Mouse (Mus musculus): Measurements from ENCODE around the gene Sgtb. TPM values are rescaled to one million over a fixed set of nuclear protein-coding genes. Genes with fewer than 3 reads are reported as not detected.

The Sgtb gene
- polyA plus RNA-seq (2015; fragmentation: Nextera tagmentation; extraction: Ambion mirVana), result 4.9 and 5.3 TPM in 2 replicates

DNA sequence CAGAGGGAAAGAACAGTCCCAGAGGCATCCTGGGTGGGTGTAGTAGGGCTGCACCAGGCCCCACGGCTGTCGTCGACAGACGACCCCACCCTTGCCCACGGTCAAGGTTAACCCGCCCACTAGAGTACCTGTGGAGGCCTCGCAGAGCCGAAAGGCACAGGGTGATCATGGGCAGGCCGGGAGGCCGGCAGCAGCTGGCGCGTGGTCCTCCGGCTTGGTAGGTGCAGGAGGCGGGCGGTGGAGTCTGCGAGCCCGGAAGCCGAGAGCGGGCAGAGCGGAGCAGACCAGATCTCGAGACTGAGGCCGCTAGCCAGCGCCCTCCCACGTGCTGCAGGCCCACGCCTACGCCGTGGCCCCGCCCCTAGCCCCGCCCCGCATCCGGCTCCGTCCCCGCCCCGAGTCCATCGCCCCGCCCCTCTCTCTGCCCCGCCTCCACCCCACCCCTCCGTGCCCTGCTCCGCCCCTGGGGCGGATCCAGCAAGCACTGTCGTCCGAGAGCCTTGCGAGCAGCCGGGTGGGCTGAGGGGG lies at the start of gene Sgtb, which contains the start of gene Nln:
Gene Sgtb, plus strand, starts transcription at position 454 of the 528 bp plus-strand sequence.
Gene Nln, minus strand, starts transcription at position 327 of the 528 bp plus-strand sequence.
- WGBS, result 0% methylated on average over 37 of the region's 44 CpGs
- Histone ChIP-seq H3K4me1 (ENCODE audit: control insufficient read depth, insufficient read depth, low read length) (peaks cover 3% of the 10 kb centered on the region; the same call in 1 of the 2 replicates), H3K4me3 (replicated peaks; ENCODE audit: low read length) (peak within 1 kb of the TSS; percentile 77), H3K27me3 (ENCODE audit: control insufficient read depth, insufficient read depth, low read length) (no peaks in the 10 kb centered on the region), H3K4me2 (ENCODE audit: low read depth, low read length) (peak within 1 kb of the TSS; percentile 97), H3K36me3 (ENCODE audit: control insufficient read depth, insufficient read depth, low read length) (no peaks in the 10 kb centered on the region; the same call in 1 of the 2 replicates), H3K27ac (ENCODE audit: low read length) (peak within 1 kb of the TSS; percentile 76), H3K9ac (ENCODE audit: low read length) (peak within 1 kb of the TSS; percentile 83), H3K9me3 (replicated peaks; ENCODE audit: control insufficient read depth, low read length) (peaks cover 2% of the 10 kb centered on the region)
- ATAC-seq (ENCODE audit: insufficient read depth, low FRiP score), result peak; percentile 98

DNA sequence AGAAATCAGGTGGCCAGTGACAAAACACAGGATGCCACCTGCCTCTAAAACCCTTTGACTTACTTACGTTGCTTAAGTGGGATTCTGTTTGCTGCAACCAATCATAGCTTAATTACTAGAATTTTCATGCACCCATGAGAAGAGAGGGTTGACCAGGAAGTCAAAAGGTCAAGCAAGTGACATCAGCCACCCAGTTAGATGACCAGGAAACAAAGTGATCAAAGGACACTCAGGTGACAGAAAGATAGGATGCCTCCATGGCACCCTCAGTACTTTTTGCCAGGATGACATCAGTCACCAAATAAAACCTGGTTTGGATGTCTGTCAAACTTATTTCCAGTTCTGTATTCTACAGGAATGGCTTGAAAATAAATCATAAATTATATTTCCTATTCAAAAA lies 49.3 kb upstream of the Sgtb start:
- 68% methylated on average over 1 of the region's 1 CpGs for WGBS
- H3K36me3 ChIP-seq (ENCODE audit: control insufficient read depth, insufficient read depth, low read length), result no peaks in the 10 kb centered on the region
- H3K9ac ChIP-seq (ENCODE audit: low read length), result no peak overlapping the region
- H3K27me3 ChIP-seq (ENCODE audit: control insufficient read depth, insufficient read depth, low read length), result no peaks in the 10 kb centered on the region
- H3K4me3 ChIP-seq (replicated peaks; ENCODE audit: low read length), result no peak overlapping the region
- H3K9me3 ChIP-seq (replicated peaks; ENCODE audit: control insufficient read depth, low read length), result no peaks in the 10 kb centered on the region
- H3K4me2 ChIP-seq (ENCODE audit: low read depth, low read length), result no peak overlapping the region
- no peak for ATAC-seq (ENCODE audit: insufficient read depth, low FRiP score)
- H3K27ac ChIP-seq (ENCODE audit: low read length), result no peak overlapping the region
- H3K4me1 ChIP-seq (ENCODE audit: control insufficient read depth, insufficient read depth, low read length), result no peaks in the 10 kb centered on the region

DNA sequence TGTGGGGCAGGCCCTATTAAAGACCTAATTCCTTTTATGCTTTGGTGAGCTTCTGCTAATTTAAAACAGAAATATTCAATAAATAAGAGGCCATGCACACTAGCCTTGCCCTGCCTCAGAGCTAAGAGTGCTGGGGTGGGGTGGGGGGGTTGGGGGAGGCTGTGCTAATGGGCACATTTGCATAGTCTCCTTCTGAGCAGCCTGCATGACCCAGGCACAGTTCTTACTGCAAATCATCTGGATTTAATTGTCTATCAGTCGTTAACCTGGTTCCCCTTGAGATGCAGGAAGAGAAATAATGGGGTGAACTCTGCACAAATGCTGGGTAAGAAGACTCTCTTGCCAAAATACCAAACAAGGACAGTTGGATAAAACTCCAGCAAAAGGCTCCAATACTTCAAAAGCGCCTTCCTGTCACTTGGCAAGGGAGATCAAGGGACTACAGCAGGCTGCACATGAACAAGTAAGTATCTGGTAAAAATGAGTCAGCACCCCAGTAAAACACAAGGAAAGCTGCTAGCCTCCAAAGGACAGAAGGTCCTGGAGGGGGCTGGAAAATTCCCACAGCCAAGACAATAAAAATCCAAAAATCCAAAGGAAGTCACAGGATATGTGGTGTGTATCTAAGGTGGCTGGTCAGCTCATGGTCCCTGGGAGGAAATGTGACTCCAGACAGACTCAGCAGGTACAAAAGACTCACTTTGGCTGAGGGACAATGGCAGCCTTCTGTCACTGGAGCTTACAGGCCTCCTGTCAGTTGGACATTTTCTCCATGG lies 47.4 kb upstream of the Sgtb start:
- Histone ChIP-seq H3K9ac (ENCODE audit: low read length) (no peak overlapping the region), H3K4me1 (ENCODE audit: control insufficient read depth, insufficient read depth, low read length) (no peaks in the 10 kb centered on the region), H3K36me3 (ENCODE audit: control insufficient read depth, insufficient read depth, low read length) (no peaks in the 10 kb centered on the region), H3K9me3 (replicated peaks; ENCODE audit: control insufficient read depth, low read length) (no peaks in the 10 kb centered on the region), H3K27me3 (ENCODE audit: control insufficient read depth, insufficient read depth, low read length) (no peaks in the 10 kb centered on the region), H3K4me3 (replicated peaks; ENCODE audit: low read length) (no peak overlapping the region), H3K27ac (ENCODE audit: low read length) (no peak overlapping the region), H3K4me2 (ENCODE audit: low read depth, low read length) (no peak overlapping the region)
- ATAC-seq (ENCODE audit: insufficient read depth, low FRiP score), result no peak
- 85% methylated on average over 2 of the region's 2 CpGs for WGBS

DNA sequence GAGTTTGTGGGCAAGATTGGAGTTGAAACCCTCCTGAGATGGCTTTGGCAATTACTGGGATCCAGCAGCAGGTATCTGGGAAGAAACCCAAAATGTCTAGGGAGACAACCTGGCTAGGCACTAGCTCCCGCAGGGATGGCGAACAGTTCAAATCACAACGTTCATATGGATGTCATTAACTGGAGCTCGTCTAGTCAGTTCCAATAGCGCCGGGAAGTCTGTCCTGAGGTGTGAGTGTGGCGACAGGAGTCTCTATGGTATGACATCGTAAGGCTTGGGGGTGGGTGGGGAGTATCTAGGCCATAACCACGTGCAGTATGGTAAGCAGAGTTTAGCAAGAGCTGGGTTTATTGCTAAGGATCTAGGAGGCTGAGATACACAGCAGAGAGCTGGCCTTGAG lies 46.5 kb upstream of the Sgtb start:
- no peak overlapping the region for H3K4me3 ChIP-seq (replicated peaks; ENCODE audit: low read length)
- H3K27ac ChIP-seq (ENCODE audit: low read length), result no peak overlapping the region
- no peaks in the 10 kb centered on the region for H3K27me3 ChIP-seq (ENCODE audit: control insufficient read depth, insufficient read depth, low read length)
- H3K9ac ChIP-seq (ENCODE audit: low read length), result no peak overlapping the region
- no peaks in the 10 kb centered on the region for H3K9me3 ChIP-seq (replicated peaks; ENCODE audit: control insufficient read depth, low read length)
- no peaks in the 10 kb centered on the region for H3K4me1 ChIP-seq (ENCODE audit: control insufficient read depth, insufficient read depth, low read length)
- WGBS, result 86% methylated on average over 9 of the region's 9 CpGs
- no peaks in the 10 kb centered on the region for H3K36me3 ChIP-seq (ENCODE audit: control insufficient read depth, insufficient read depth, low read length)
- no peak overlapping the region for H3K4me2 ChIP-seq (ENCODE audit: low read depth, low read length)
- ATAC-seq (ENCODE audit: insufficient read depth, low FRiP score), result no peak

DNA sequence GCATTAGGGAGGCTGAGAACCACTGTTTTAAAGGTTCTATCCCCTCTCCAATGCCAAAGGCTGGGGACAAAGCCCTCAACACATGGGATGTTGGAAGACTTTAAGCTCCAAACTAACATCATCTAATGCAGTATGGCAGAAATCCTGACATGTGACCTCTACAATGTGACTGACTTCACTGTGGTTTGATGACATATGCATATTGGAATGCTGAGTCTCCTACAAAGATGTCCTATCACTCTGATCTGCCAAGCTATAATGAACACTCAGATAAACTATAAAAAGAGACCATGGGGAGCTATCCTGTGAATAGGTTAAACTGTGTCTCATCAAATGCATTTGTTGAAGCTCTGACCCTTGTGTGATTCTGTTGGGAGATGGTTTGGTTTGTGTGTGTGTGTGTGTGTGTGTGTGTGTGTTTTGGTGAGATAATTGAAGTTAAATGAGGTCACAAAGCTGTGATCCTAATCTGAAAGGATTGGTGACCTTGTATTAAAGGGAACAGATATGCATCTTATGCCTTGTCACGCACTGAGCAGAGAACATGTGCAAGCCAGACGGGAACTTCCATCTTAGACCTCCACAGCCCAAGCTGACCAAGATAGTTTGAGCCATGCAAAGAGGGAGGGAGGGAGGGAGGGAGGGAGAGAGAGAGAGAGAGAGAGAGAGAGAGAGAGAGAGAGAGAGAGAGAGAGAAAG lies 43.7 kb upstream of the Sgtb start:
- H3K4me1 ChIP-seq (ENCODE audit: control insufficient read depth, insufficient read depth, low read length), result no peaks in the 10 kb centered on the region
- no peaks in the 10 kb centered on the region for H3K36me3 ChIP-seq (ENCODE audit: control insufficient read depth, insufficient read depth, low read length)
- no peaks in the 10 kb centered on the region for H3K9me3 ChIP-seq (replicated peaks; ENCODE audit: control insufficient read depth, low read length)
- 76% methylated on average over 2 of the region's 2 CpGs for WGBS
- no peak overlapping the region for H3K4me2 ChIP-seq (ENCODE audit: low read depth, low read length)
- ATAC-seq (ENCODE audit: insufficient read depth, low FRiP score), result no peak
- H3K9ac ChIP-seq (ENCODE audit: low read length), result no peak overlapping the region
- no peak overlapping the region for H3K4me3 ChIP-seq (replicated peaks; ENCODE audit: low read length)
- no peaks in the 10 kb centered on the region for H3K27me3 ChIP-seq (ENCODE audit: control insufficient read depth, insufficient read depth, low read length)
- H3K27ac ChIP-seq (ENCODE audit: low read length), result no peak overlapping the region

DNA sequence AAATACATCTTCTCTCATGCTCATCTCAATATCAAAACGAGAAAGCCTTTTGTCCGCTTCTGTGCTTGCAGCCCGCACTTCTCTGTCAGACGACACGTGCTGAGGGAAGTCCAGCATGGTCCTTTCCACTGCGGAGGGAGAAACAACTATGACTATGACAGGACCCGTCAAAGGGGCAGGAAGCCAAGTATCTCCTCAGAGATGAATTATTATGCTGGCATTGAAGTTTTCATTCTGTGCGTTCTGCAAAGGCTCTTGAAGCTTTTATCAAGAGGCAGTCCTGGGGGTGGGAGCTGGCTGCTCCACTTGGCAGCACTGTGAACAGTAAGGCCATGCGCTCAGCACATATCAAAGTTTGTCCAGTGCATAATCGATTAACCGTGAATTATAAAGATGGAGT lies 40.3 kb upstream of the Sgtb start:
- no peaks in the 10 kb centered on the region for H3K9me3 ChIP-seq (replicated peaks; ENCODE audit: control insufficient read depth, low read length)
- H3K4me3 ChIP-seq (replicated peaks; ENCODE audit: low read length), result no peak overlapping the region
- H3K36me3 ChIP-seq (ENCODE audit: control insufficient read depth, insufficient read depth, low read length), result no peaks in the 10 kb centered on the region
- 84% methylated on average over 11 of the region's 11 CpGs for WGBS
- no peak overlapping the region for H3K9ac ChIP-seq (ENCODE audit: low read length)
- no peak for ATAC-seq (ENCODE audit: insufficient read depth, low FRiP score)
- no peak overlapping the region for H3K27ac ChIP-seq (ENCODE audit: low read length)
- H3K4me1 ChIP-seq (ENCODE audit: control insufficient read depth, insufficient read depth, low read length), result no peaks in the 10 kb centered on the region
- no peak overlapping the region for H3K4me2 ChIP-seq (ENCODE audit: low read depth, low read length)
- no peaks in the 10 kb centered on the region for H3K27me3 ChIP-seq (ENCODE audit: control insufficient read depth, insufficient read depth, low read length)

DNA sequence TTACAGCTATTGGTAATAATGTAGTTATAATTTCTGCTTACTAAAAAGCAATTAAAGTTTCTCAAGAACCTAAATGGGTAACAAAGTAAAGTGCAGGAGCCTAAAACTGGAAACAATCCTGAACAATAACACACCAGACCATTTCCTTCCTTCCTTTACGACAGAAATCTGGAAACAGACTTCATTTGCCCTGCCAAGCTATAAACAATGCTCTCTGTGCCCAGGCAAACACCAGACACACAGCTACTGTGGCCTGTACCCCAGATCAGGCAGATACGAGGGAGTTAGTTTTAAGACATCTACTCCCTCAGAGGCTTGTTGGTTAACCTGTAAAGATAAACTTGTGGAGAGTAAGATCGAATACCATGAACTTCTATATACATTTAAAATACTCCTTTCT lies 38.8 kb upstream of the Sgtb start:
- WGBS, result 53% methylated on average over 3 of the region's 3 CpGs

DNA sequence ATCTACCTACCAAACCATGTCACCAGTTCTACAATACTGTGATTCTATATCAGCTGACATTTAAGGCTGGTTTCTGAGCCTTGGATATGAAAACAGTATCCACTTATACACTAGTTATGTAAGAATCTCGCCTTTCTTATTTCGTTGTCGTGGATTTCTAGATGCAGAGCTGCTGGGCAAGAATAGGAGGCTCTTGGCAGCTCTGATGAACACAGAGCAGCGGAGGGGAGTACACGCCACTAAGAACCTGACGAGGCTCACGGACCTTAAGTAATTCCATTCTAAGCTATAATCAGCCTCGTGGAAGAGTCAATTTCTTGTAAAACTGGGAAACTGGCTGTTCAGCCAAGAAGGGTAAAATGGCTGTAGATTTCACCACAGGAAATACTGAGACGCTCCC lies 37.2 kb upstream of the Sgtb start:
- H3K27me3 ChIP-seq (ENCODE audit: control insufficient read depth, insufficient read depth, low read length), result no peaks in the 10 kb centered on the region
- H3K36me3 ChIP-seq (ENCODE audit: control insufficient read depth, insufficient read depth, low read length), result no peaks in the 10 kb centered on the region
- ATAC-seq (ENCODE audit: insufficient read depth, low FRiP score), result no peak
- no peak overlapping the region for H3K4me2 ChIP-seq (ENCODE audit: low read depth, low read length)
- H3K27ac ChIP-seq (ENCODE audit: low read length), result no peak overlapping the region
- WGBS, result 94% methylated on average over 9 of the region's 9 CpGs
- H3K9me3 ChIP-seq (replicated peaks; ENCODE audit: control insufficient read depth, low read length), result no peaks in the 10 kb centered on the region
- no peaks in the 10 kb centered on the region for H3K4me1 ChIP-seq (ENCODE audit: control insufficient read depth, insufficient read depth, low read length)
- no peak overlapping the region for H3K9ac ChIP-seq (ENCODE audit: low read length)
- no peak overlapping the region for H3K4me3 ChIP-seq (replicated peaks; ENCODE audit: low read length)

More for the DNA sequence above, 38.8 kb upstream of the Sgtb start:
- Histone ChIP-seq H3K9ac (ENCODE audit: low read length) (no peak overlapping the region), H3K27ac (ENCODE audit: low read length) (no peak overlapping the region), H3K4me3 (replicated peaks; ENCODE audit: low read length) (no peak overlapping the region), H3K27me3 (ENCODE audit: control insufficient read depth, insufficient read depth, low read length) (no peaks in the 10 kb centered on the region), H3K36me3 (ENCODE audit: control insufficient read depth, insufficient read depth, low read length) (no peaks in the 10 kb centered on the region), H3K4me2 (ENCODE audit: low read depth, low read length) (no peak overlapping the region), H3K4me1 (ENCODE audit: control insufficient read depth, insufficient read depth, low read length) (no peaks in the 10 kb centered on the region), H3K9me3 (replicated peaks; ENCODE audit: control insufficient read depth, low read length) (no peaks in the 10 kb centered on the region)
- no peak for ATAC-seq (ENCODE audit: insufficient read depth, low FRiP score)

DNA sequence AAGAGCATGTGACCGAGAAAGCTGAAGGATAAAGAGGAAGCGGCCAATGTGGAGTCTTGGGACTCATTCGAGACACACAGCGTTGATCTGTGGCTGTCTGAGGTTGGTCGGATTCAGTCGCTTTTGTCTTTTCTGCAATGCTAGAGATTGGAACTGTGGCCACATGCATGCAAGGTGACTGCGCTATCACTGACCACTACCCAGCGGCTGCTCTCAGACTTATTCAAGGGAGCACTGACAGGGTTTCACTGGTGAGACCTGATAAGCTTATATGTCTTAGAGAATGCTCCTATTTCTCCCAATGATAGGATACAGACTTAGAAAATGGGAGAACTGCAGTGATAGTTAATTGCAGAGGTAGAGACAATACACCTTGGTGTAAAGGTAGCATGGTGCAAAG lies 35.3 kb upstream of the Sgtb start:
- no peak for ATAC-seq (ENCODE audit: insufficient read depth, low FRiP score)
- Histone ChIP-seq H3K4me3 (replicated peaks; ENCODE audit: low read length) (no peak overlapping the region), H3K4me2 (ENCODE audit: low read depth, low read length) (no peak overlapping the region), H3K4me1 (ENCODE audit: control insufficient read depth, insufficient read depth, low read length) (no peaks in the 10 kb centered on the region), H3K36me3 (ENCODE audit: control insufficient read depth, insufficient read depth, low read length) (no peaks in the 10 kb centered on the region), H3K27me3 (ENCODE audit: control insufficient read depth, insufficient read depth, low read length) (no peaks in the 10 kb centered on the region), H3K27ac (ENCODE audit: low read length) (no peak overlapping the region), H3K9me3 (replicated peaks; ENCODE audit: control insufficient read depth, low read length) (no peaks in the 10 kb centered on the region), H3K9ac (ENCODE audit: low read length) (no peak overlapping the region)
- 92% methylated on average over 8 of the region's 8 CpGs for WGBS
